ENCODE assay signal across 9 mouse cellular contexts in genomic region chr4:84675974-84676315, GRCm38 (mm10). TPM values are rescaled to one million over a fixed set of nuclear protein-coding genes. Genes with fewer than 3 reads are reported as not detected.
A peak's percentile ranks its signal among the peaks of the same experiment; 100 is the strongest.
DNase-seq lines count a peak whose midpoint lies in the region; ATAC-seq and TF ChIP-seq lines count a peak whose summit lies in the region.
"Had no signal": no experiment of that assay in that cellular context is flagged by ENCODE, and none has a peak within 500 bp of the region (broad histone marks: within the 10 kb centered on the region; RNA-seq: fewer than 3 reads in every experiment).

No protein-coding gene starts in this region.

- peak; percentile 16 for DNase-seq in lung, postnatal 0 days (ENCODE audit: low spot score)
- no peak for DNase-seq in lung, postnatal 25 days (ENCODE audit: low spot score)
- peak; percentile 34 for DNase-seq in skeletal muscle tissue, adult 2 months (ENCODE audit: low read depth, low spot score)
- DNase-seq in left cerebral cortex, postnatal 36 days (ENCODE audit: low spot score in 2 of 2) = no peak
- no peak for DNase-seq in cerebellum, postnatal 25 days
- no peak for DNase-seq in cerebellum, postnatal 36 days

- 0 out of 2 replicates have a peak, but pooled peaks cover under 1% of the 10 kb centered on the region for H3K4me1 ChIP-seq in lung, postnatal 0 days (ENCODE audit: insufficient read depth, low read depth, low read length)
- peaks cover 20% of the 10 kb centered on the region for H3K4me1 ChIP-seq in forebrain, embryonic 13.5 days
- H3K4me1 ChIP-seq in limb, embryonic 15.5 days = peaks cover 9% of the 10 kb centered on the region; the same call in 1 of the 2 replicates

- peak overlapping the region; percentile 63 for H3K4me3 ChIP-seq in lung, postnatal 0 days (ENCODE audit: low read depth, low read length)
- peak overlapping the region; percentile 68 for H3K4me3 ChIP-seq in forebrain, embryonic 13.5 days
- H3K4me3 ChIP-seq in limb, embryonic 15.5 days = peak overlapping the region; percentile 76

- intact Hi-C loops in left cerebral cortex, postnatal 36 days (cut with DNase I) = no loop called here

- TF ChIP-seq EP300 in lung, postnatal 0 days (IDR thresholded peaks at IDR 0.05) = no peak

- no peak for TF ChIP-seq CTCF in lung, postnatal 0 days (IDR thresholded peaks at IDR 0.05)

- H3K9me3 ChIP-seq in lung, postnatal 0 days (ENCODE audit: low read length) = no peaks in the 10 kb centered on the region
- no peaks in the 10 kb centered on the region for H3K9me3 ChIP-seq in forebrain, embryonic 13.5 days (replicated peaks)
- H3K9me3 ChIP-seq in limb, embryonic 15.5 days = no peaks in the 10 kb centered on the region

- peak overlapping the region; percentile 29; the same call in 1 of the 2 replicates for H3K9ac ChIP-seq in lung, postnatal 0 days (replicated peaks; ENCODE audit: low read depth)
- peak overlapping the region; percentile 68 for H3K9ac ChIP-seq in forebrain, embryonic 13.5 days
- peak overlapping the region; percentile 82 for H3K9ac ChIP-seq in limb, embryonic 15.5 days

- H3K36me3 ChIP-seq in lung, postnatal 0 days (ENCODE audit: insufficient read depth, low read length) = no peaks in the 10 kb centered on the region
- H3K36me3 ChIP-seq in forebrain, embryonic 13.5 days (ENCODE audit: poor library complexity, severe bottlenecking) = no peaks in the 10 kb centered on the region
- no peaks in the 10 kb centered on the region for H3K36me3 ChIP-seq in limb, embryonic 15.5 days

- peak overlapping the region; percentile 87 for H3K4me2 ChIP-seq in lung, postnatal 0 days (replicated peaks; ENCODE audit: low read depth, low read length)
- peak overlapping the region; percentile 98 for H3K4me2 ChIP-seq in forebrain, embryonic 13.5 days
- H3K4me2 ChIP-seq in limb, embryonic 15.5 days = peak overlapping the region; percentile 83

- H3K27ac ChIP-seq in lung, postnatal 0 days (ENCODE audit: low read length) = no peak overlapping the region
- no peak overlapping the region for H3K27ac ChIP-seq in forebrain, embryonic 13.5 days
- H3K27ac ChIP-seq in limb, embryonic 15.5 days = peak overlapping the region; percentile 95

- no peak for ATAC-seq in lung, postnatal 0 days
- ATAC-seq in forebrain, embryonic 13.5 days = no peak
- 0 out of 2 replicates have a peak, but pooled peaks have one; percentile 1 for ATAC-seq in limb, embryonic 15.5 days (ENCODE audit: insufficient number of reproducible peaks, low FRiP score, low TSS enrichment, low read depth)
- ATAC-seq: inflammation-experienced regulatory T-cells, adult 6 months had no signal

- peaks cover 24% of the 10 kb centered on the region for H3K27me3 ChIP-seq in lung, postnatal 0 days (replicated peaks; ENCODE audit: insufficient read depth, low read length)
- H3K27me3 ChIP-seq in forebrain, embryonic 13.5 days = peaks cover 74% of the 10 kb centered on the region
- H3K27me3 ChIP-seq in limb, embryonic 15.5 days = no peaks in the 10 kb centered on the region

- under 1% methylated on average over 19 of the region's 19 CpGs for WGBS in lung, postnatal 0 days
- under 1% methylated on average over 19 of the region's 19 CpGs for WGBS in forebrain, embryonic 13.5 days
- WGBS in limb, embryonic 15.5 days = under 1% methylated on average over 19 of the region's 19 CpGs

RNA-seq across cellular contexts. Expression of gene Bnc2, which starts 0.9 kb away (rescaled TPM):
- 1.9 and 2.9 TPM in 2 replicates for polyA plus RNA-seq in lung, postnatal 0 days (2015; fragmentation: Nextera tagmentation; extraction: Ambion mirVana)
- 1.6 and 1.8 TPM in 2 replicates for polyA plus RNA-seq in forebrain, embryonic 13.5 days (2015; fragmentation: Nextera tagmentation; extraction: Ambion mirVana)
- polyA plus RNA-seq in limb, embryonic 15.5 days (2015; fragmentation: Nextera tagmentation; extraction: Ambion mirVana) = 23.6 and 24.1 TPM in 2 replicates
- 1 to 10 TPM; 1.3 to 3.1 TPM for total RNA-seq in left cerebral cortex, postnatal 36 days (2021)
- polyA plus RNA-seq: inflammation-experienced regulatory T-cells, adult 6 months had no signal

Comparison
In these comparisons a context has a peak if more than half of its experiments do, and no peak if none do; other contexts are left out.
1. DNase-seq: peak in lung, postnatal 0 days (single experiment) and skeletal muscle tissue, adult 2 months (single experiment); none in lung, postnatal 25 days (single experiment), left cerebral cortex, postnatal 36 days (0 of 2), cerebellum, postnatal 25 days (0 of 2) and cerebellum, postnatal 36 days (0 of 2).
2. H3K9ac ChIP-seq: peak in every context shown above with its lines; median percentile 82 in limb, embryonic 15.5 days; 68 in forebrain, embryonic 13.5 days; 29 in lung, postnatal 0 days.
3. Peak in every context shown above with its lines, with median percentiles within 50 percentile points of each other: H3K4me2 ChIP-seq and H3K4me3 ChIP-seq.